Mouse (Mus musculus): ENCODE results near the gene Ctr9.

Ctr9 gene

DNA sequence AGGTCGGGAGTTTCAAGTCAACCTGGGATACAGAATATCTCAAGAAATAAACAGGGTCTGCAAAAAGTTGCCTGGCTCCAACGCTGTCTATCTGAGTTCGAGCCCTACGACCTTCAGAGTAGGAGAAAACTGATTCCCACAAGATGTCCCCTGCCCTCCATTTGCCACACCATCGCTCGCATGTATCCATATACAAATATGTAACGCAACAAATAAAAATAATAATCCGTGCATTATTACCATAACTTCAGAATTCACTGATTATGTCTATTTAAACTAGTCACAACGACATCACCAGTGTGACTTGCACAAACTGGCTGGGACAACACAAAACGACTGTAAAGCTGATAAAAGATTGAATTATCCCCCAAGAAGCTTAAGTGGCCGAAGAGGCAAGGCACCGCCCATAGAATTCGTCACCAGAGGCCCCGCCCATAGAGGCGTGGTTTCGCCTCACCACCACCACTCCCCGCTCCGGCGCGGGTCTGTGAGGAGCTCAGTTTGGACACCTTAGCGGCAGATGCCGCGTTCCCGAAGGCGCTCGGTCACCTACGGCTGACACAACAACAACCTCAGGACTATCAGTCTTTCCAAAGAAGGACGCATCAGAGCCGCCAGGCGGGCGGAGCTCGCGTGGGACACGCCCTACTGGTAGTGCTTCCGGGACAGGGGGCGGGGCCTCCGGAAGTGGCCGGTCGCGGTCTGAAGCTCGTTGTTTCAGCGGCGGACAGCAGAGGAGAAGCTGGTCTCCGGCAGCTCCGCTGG, at the start of gene Ctr9:
Gene Ctr9, plus strand, starts transcription at position 671 of the 765 bp plus-strand sequence.
- peak; percentile 87 to 95 for DNase-seq

DNA sequence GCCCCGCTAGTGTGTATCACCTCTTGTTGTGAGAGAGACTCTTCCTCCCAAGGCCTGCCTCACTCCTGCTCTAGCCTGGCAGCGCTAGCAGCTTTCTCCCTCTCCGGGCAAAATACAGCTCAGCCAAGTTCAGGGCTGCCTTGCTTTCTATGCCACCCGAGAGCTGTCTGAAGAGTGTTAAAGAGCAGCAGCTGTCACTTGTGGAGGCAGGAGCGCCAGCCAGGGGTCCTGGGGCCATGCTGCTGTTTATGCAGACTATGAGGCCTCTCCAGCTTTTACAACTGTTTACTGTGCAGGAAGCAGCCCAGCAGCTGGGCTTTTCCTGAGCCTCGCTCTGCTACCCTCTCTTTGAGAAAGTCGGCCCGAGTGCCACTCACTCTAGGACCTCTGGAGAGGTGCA, 47.7 kb upstream of the Ctr9 start:
- no peak for DNase-seq

DNA sequence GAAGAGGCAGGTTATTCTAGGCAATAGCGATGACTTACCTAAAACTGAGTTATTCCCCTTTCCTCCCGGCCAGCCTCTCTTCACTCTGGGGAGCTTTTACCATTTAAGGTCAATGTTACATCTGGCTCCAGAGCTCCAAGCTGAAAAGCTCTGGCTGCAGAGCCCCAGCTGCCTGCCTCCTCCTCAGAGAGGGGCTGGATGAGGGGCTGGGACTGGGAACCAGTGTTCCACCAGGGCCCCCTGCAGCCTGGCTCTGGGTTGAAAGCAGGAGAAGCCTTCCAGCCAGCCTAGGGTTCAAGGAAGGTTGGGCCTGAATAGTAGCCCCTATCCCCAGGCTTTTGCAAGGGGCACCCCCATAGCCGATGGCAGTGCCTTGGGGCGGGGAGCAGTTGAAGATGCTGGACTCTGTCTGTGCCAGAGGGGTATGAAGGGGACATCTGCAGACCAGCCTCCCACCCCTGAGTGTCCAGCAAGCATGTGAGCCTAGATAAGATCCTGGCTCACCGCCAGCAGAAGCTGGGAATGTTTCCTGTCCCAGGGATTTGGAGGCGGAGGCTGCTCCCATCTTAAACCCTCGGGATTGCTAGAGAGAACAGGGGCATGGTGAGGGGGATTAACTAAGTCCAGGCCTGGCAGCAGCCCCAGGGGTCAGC, 46.6 kb upstream of the Ctr9 start, which contains the start of gene Mrvi1:
Gene Mrvi1, minus strand, starts transcription at position 409 of the 653 bp plus-strand sequence.
- no peak for DNase-seq

DNA sequence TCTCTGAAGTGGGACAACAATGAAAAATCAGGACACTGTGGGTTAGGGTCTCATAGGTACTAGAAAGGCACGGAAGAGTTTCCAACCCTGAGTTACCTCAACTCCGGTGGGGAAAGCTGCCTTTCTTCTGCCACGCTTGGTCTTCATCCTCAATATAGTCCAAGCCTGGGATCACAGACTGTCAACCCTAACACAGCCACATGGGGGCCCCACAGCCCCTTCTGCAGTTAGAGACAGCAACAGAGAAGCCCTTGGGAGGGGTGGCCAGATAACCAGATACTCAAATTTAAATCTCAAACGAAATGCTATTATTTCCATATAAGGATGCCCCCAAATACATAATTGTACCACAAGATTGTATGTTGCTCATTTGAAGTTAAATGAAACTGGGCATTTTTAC, 46.0 kb upstream of the Ctr9 start:
- peak in 1 of 2 experiments; percentile 54 for DNase-seq

DNA sequence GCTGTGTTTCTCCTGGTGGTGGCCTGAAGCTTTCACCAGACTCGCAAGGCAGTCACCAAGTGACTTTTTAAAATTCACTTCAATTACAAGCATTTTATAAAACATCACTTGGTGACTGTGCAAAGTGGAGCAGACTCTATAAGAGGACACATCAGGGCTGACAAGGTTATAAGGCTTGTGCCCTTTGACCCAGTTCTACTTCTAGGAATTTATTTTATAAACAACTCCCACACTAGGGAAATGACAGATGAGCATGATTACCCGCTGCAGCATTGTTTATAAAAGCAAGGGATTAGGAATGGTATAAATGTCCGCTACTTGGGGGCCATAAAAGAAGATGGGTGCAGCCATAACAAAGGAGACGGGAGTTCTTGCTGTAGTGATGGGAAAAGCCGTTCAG, 45.1 kb upstream of the Ctr9 start:
- DNase-seq, result no peak

DNA sequence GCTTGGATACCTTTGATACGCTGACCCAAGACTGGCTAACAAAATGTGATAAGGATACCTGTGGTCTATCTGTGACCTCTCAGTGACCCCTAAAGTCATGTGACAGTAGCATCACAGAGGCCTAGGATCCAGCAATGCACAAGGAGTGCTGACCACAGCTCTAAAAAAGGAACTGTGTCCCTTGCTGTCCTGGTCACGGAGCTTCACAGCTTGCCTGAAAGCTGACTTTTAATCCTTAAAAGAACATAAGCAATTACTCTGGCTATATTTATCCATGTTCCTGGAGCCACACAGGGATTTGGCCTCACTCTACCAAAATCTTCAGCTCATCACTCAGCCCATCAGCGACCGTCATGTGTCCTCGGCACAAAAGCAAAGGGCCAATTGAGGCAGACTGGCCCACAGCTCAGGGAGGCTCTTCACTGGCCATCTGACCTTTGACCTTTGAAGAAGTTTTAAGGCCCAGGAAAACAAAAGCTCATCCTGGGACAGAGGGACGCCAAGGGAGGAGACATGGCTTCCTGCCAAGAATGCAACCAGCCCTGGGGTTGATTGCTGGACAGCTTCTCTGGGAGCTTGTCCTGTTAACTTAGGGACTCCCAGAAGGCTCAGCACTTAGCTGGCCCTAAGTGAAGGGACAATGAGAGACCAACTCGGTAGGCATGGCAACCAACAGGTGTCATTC, 43.0 kb upstream of the Ctr9 start:
- no peak for DNase-seq

DNA sequence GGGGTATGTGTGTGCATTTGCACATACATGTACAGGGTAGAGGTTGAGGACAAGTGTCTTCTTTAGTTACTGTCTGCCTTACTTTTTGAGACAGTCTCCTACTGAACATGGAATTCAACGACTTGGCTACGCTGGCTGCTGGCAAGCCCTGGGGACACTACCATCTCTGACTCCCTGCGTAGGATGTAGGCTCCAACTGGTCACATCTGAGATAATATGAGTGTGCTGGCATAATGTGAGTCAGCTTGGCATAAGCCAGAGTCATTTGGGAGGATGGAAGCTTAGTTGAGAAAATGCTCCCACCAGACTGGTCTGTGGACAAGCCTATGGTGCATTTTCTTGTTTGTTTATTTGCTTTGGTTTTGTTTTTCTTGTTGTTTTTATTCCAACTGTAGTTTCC, 40.7 kb upstream of the Ctr9 start:
- no peak for DNase-seq

DNA sequence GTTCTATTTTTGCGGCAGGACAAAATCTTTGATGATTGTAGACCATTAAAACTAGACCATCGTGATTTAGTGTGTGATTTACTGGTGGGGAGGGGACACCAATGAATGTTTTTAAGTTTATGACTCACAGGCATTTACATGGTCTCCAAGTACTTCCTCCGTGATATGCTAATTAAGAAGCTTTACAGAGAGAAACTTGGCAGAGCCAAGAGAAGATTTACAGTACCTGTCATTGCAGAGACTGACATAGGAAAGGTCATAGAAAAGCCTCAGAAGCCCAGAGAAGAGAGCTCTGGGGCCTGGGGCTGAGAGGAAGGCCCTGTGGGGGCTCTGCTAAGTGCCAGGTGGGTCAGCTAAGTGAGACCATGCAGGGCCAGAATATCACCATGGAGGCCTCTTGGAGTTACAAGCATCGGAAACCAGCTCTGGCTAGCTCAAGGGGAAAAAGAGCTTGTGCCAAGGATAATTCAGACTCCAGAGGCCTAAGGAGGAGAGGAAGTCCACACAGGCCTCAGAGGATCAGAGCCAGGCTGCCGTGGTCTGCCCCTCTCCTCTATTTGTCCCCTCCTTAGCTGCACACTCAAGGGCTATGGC, 39.4 kb upstream of the Ctr9 start:
- no peak for DNase-seq

DNA sequence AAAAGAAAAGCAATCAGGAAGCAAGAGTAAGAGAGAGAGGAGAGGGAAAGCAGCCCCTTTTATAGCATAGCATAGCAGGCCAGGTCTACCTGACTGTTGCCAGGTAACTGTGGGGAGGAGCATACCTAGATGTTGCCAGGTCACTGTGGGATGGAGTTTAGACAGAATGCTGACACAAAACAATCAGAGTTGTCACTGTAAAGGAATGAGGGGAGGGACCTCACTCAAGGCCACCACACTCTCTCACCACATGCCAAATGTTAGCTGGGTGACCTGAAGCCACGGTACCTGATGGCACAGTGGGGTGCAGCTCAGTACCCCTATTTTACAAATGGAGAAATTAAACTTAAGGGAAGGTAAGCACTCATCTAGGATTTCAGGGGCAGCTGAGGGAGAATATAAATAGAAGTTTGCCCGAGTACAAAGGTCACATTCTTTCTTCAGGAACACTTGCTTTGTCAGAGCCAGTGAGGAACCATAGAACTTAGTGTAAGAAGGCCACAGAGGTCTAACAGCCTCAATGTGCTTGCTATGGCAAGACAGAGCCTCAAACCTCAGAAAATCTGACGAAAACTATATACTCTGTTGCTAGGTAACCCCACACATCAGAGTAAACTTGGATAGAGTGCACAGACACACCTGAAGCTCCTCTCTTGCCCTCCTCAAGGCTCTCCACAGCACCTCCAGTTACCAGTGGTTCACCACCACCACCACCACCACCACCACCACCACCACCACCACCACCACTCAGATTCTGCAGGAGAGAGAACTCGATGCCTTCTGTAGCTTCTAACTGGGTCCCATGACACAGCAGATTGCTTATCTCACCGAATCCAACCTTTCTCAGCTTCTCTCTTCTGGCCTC, 38.2 kb upstream of the Ctr9 start:
- no peak for DNase-seq

DNA sequence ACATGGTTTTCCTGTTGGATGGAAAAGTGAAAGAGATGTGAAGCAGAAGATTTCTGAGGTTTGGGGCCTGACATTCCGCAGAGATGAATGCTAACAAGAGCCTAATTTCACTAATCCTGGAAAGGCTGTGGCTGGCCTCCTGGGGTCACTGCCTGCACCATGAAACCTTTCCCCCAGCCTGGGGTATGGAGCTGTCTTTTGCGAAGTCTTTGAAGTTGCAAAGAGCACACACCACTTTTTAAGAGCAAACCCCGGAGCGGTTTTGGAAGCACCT, 37.6 kb upstream of the Ctr9 start:
- DNase-seq, result no peak

DNA sequence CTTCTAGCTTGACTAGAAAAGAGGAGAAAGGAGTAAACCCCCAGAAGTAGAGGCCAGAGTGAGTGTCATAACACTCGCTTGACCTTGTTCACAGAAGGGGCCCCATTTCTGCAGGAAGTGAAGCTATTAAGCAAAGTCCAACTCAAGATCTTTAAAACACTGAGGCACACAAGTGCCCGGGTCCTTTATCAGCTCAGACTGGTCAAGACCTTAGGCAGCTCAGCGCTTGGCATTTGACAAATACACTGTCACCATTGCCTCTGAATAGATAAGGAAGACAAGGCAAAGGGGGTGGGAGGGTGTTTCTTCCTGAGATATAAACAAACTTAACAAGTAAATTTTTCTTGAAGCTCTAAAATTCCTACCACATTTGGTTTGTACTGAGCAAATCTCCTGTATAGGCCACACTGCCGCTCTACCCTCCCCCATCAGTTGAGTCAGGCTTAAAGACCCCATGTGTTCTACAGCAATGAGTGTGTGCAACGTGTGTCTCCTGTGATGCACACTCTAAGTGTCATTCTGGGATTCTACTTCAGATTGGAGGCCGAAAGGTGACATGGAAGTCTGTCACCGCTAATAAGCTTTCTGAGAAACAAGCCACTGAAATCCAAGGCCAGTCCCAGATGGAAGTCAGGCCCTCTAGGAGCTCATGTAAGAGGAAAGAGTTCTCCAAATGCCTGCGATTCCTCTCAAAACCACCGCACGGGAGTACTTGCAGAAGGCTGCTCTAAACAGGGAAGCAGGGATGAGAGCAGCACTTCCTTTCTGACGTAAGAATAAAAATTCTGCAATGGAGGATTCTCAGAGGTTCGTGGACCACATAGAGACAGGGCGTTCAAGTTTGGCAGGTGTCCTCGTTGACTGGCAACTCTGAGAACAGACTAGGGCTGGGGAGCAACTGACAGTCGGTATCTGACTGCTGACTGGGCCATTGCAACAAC, 29.6 kb upstream of the Ctr9 start:
- DNase-seq, result no peak

DNA sequence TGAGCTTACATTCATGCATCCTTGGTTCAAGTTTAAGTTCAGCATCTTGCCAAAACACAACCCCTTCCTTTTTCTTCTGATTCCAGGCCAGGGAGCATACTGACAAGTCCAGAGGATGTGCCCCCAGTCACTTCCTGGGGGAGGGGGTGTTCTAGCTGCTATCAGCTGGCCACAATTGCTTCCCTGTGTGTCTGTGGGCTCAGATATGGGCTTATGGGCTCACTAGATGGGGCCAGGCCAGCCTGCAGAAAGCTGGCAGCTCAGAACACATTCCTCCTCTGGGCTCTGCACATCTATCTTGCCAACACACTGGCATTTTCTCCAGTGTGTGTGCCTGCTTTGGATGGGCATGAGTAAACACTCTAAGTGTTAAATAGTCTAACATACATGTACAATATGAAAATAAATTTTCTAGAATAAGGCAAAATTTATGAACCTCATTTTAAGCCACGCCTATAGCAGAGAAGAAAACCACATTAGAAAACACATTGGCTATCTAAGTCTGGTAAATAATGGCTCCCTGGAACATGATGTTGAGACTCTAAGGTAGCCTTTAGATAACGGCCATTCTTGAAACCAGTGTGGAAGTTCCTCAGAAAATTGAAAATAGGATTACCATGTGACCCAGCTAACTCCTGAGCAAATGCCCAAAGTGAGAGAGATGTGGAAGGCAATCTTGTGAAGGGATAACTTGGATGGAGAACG, 24.5 kb upstream of the Ctr9 start:
- DNase-seq, result no peak

DNA sequence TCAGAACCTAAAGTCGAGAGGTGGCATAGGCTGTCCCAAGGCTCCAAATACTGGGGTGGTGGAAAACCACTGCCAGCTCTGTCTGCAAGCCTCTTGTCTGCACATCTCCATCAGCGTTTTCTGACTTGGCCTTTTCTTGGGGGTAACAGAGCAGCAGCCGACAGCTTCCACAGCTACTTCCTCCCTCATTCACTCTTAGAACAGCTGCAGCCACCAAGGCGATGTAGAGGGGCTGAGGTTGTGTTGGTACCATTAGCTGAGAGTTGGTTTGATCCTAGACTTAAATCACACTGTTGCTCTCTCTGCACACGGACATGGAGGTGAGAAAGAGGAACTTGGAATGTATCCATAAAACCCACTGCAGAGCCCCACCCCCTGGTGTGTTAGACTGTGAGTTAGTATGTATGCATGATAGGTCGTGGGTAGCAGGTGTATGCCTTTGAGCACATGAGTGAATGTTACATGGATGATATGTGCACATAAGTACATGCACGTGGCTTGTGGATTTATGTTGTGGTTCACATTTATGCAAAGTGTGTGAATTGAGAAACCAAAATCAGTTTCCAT, 14.6 kb upstream of the Ctr9 start:
- no peak for DNase-seq

DNA sequence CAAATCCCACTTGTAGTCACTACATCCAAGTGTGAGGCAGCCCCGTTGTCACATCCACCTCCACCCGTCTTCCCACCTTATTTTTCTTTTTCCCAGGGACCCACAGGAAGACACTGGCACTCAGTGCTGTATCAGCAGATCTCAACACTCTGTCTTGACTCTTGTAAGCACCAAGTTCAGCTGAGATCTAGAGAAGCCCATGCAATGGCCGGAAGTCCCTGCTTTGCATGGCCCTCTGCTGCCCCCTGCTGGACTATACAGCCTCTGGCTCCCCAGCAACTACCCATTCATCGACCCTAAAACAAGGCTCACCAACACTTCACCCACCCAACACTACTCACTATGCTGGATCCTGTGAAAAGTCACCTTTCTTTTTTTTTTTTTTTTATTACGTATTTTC, 13.9 kb upstream of the Ctr9 start:
- DNase-seq, result peak; percentile 75 to 86

DNA sequence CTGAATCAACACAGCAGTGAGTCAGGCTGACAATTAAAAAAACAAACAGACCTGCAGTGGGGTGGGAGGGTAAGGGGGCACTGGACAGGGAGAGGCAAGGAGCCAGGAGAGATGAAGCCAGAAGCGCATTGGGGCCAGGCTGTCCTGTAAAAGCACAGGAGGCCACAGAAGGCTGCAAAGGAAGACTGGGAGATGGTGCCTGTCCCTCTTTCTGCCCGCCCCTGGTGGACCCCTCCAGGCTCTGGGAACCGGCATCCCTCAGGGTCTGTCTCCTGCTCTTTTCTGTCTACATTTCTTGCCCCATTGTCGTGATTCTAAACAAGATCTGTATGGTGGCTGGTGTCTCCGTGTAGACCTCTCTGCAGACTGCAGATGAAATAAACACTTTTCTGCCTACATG, 13.0 kb upstream of the Ctr9 start:
- no peak for DNase-seq

DNA sequence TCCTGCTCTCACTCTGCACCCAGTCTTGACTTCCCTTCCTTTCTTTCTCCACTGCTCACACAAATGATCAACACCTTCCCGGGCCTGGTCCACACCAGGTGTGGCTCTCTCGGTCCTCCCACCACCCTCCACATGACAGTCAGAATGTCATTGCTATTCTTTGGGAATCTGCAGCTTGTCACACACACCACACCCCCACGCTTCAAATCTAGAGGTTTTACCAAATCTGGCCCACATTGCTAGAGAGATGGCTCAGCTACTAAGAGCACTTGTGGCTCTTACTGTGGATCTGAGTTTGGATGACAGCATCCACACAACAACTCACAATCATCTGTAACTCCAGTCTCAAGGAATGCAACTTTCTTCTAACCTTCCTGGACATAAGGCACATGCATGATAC, 11.8 kb upstream of the Ctr9 start:
- no peak for DNase-seq

DNA sequence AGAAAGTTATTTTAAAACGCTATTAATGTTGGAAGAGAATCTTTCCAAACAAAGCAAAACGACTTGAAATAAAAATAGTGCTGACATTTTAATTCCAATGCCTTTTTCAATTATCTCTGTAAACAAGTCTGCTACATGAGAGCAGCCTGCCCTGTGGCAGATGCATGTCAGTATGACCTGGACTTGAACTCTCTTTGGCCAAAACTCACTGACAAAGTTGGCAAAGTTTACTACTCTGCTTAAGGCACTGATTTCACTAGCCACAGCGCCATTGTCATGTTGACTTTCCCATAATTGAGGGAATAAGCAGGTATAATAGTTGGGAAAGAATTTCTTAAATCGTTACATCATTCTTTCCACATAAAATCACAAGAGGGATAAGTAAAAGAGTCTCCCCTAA, 7.9 kb upstream of the Ctr9 start:
- no peak for DNase-seq

DNA sequence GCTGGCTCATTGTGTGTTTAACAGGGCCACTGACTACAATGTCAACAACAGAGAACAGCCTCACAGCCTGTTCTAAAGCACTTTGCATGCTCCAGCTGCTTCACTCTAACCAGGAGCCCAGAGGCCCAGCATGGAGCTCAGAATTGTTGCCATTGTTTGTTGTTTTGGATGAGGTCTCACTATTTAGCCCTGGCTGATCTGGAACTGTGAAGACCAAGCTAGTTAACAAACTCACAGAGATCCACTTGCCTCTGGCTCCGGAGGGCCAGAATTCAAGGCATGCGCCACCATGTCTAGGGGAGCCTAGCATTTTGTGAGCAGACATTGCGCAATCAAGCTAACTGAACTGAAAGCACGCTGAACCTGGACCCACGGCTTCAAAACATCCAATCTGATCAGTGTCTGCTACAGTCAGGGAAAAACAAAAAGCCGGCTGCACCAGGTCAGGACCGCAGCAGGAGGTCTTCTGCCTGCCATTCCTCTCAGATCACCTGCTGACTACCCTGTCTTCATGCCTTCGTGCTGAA, 4.6 kb upstream of the Ctr9 start:
- DNase-seq, result no peak

DNA sequence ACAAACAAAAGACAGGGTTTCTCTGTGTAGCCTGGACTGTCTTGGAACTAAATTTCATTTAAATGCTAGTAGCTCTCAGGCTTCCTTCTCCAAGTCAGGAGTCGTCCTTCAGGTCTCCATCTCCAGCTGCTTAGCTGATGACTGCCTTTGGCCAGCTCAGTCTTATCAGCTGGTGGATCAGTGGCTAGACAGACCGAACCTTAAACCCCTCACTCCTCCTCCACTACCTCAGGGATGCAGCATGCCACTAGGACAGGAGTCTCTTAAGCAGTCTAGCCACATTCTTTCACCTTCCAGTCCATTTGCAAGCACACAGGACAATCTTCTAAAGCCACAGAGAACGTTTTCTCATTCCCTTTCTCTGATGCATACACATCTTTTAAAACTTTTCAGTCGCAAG, 3.8 kb upstream of the Ctr9 start:
- DNase-seq, result no peak

DNA sequence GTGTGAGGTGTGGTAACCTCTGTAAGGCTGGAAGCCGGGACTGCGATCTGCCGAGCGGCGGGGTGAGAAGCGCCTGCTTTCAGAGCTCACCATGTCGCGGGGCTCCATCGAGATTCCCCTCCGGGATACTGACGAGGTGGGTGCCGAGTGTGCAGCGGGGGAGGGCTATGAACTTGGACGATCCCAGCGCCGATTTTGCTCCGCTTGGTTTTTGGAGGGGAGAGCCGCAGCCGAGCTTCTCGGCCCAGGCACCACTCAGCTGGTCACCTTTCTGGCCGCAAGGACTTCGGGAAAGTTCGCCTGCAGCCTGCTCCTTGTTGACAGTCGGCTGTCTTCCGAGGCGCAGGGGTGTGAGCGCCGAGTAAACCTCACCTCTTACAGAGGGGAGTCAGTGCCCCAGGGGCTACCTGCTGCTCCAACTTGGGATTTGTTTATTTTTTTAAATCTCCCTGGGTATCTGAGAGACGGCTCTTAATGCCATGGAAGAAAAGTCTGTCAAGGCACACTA, 349 bp downstream of the Ctr9 start:
- DNase-seq, result no peak
